Mouse (Mus musculus) forebrain, embryonic 10.5 days (tissue): Measurements from ENCODE around the gene Ran. TPM values are rescaled to one million over a fixed set of nuclear protein-coding genes. Genes with fewer than 3 reads are reported as not detected.

ENCODE experiments used
- DNase-seq: peaks from one replicate; pipeline ENCODE4 v3.0.0-alpha.2; 2017; ENCODE audit warnings: low spot score; ENCODE audit errors: extremely low spot score
- H3K27ac ChIP-seq: fragments of 300-500 bp; sonication (generic); 2 replicates; pipeline ENCODE4 v1.5.1; 2016; ENCODE audit warnings: mild to moderate bottlenecking
- H3K27me3 ChIP-seq: fragments of 300-500 bp; sonication (generic); 2 replicates; pipeline ENCODE4 v1.6.1; 2016; ENCODE audit warnings: mild to moderate bottlenecking; ENCODE audit not compliant: poor library complexity, severe bottlenecking
- H3K36me3 ChIP-seq: fragments of 300-500 bp; sonication (generic); replicated peaks from 2 replicates; pipeline ENCODE4 v1.6.1; 2016; ENCODE audit warnings: mild to moderate bottlenecking, moderate library complexity
- H3K4me1 ChIP-seq: fragments of 300-500 bp; sonication (generic); 2 replicates; pipeline ENCODE4 v1.6.1; 2016
- H3K4me3 ChIP-seq: fragments of 300-500 bp; sonication (generic); 2 replicates; pipeline ENCODE4 v1.5.1; 2016; ENCODE audit warnings: mild to moderate bottlenecking, moderate library complexity
- H3K9me3 ChIP-seq: fragments of 300-500 bp; sonication (generic); 2 replicates; pipeline ENCODE4 v1.6.1; 2016; ENCODE audit warnings: mild to moderate bottlenecking, moderate library complexity
- WGBS: fragments of 180-500 bp; shearing (Covaris S2); methylation state at CpG from one replicate; pipeline ENCODE4 v1.1.7; 2016; 5-methylcytosine and 5-hydroxymethylcytosine counted together
- polyA plus RNA-seq: library from polyadenylated mRNA; unstranded; fragments of >200 nt; fragmentation: Nextera tagmentation; extraction: Ambion mirVana; gene quantifications from 2 replicates; pipeline ENCODE4 v1.2.1, GENCODE M21; 2016

The Ran gene
- polyA plus RNA-seq, 1 experiment from 2014 or later, result 1,091 TPM

GRCm38 (mm10) chr5:129073404-129073803, 53.5 kb downstream of the Ran start:
- H3K27ac ChIP-seq, result no peak overlapping the region
- peaks cover 5% of the 10 kb centered on the region; the same call in 1 of the 2 replicates for H3K4me1 ChIP-seq
- no peaks in the 10 kb centered on the region for H3K36me3 ChIP-seq
- H3K9me3 ChIP-seq, result no peaks in the 10 kb centered on the region
- no peaks in the 10 kb centered on the region for H3K27me3 ChIP-seq
- 85% methylated on average over 6 of the region's 6 CpGs for WGBS
- DNase-seq, result no peak
- no peak overlapping the region for H3K4me3 ChIP-seq

Other genes with a start within 250 kb of the Ran start
- gene Rimbp2, start 66.6 kb upstream of the Ran start, polyA plus RNA-seq, result 0.27 and 0.70 TPM in 2 replicates
- 24.9 and 25.3 TPM in 2 replicates for gene Stx2, start 11.5 kb upstream of the Ran start, polyA plus RNA-seq
- 0.02 TPM in 1 of 2 replicates, not detected in the other for gene Adgrd1, start 76.7 kb downstream of the Ran start, polyA plus RNA-seq